Mouse (Mus musculus) liver, embryonic 11.5 days (tissue): Measurements from ENCODE around the gene Ensa. TPM values are rescaled to one million over a fixed set of nuclear protein-coding genes. Genes with fewer than 3 reads are reported as not detected.

Experiments
- ATAC-seq: fragments of 200-750 bp; cut with Nextera tagmentation; replicated peaks from 2 replicates; pipeline ENCODE4 v1.8.0; 2017; ENCODE audit warnings: moderate number of reproducible peaks, mild to moderate bottlenecking, moderate TSS enrichment, moderate library complexity; ENCODE audit not compliant: low FRiP score
- DNase-seq: peaks from one replicate; pipeline ENCODE4 v3.0.0-alpha.2; 2017; ENCODE audit warnings: low spot score
- H3K27ac ChIP-seq: fragments of 300-500 bp; sonication (generic); 2 replicates; pipeline ENCODE4 v1.5.1; 2014; ENCODE audit warnings: mild to moderate bottlenecking, low read depth, low read length, control low read depth
- H3K27me3 ChIP-seq: fragments of 300-500 bp; sonication (generic); replicated peaks from 2 replicates; pipeline ENCODE4 v1.6.1; 2014; ENCODE audit warnings: low read length, mixed read lengths; ENCODE audit not compliant: control insufficient read depth, insufficient read depth
- H3K36me3 ChIP-seq: fragments of 300-500 bp; sonication (generic); 2 replicates; pipeline ENCODE4 v1.6.1; 2014; ENCODE audit warnings: mild to moderate bottlenecking, low read length, moderate library complexity, mixed read lengths; ENCODE audit not compliant: control insufficient read depth, insufficient read depth
- H3K4me1 ChIP-seq: fragments of 300-500 bp; sonication (generic); replicated peaks from 2 replicates; pipeline ENCODE4 v1.6.1; 2014; ENCODE audit warnings: low read length, mixed read lengths; ENCODE audit not compliant: control insufficient read depth, insufficient read depth
- H3K4me2 ChIP-seq: fragments of 300-500 bp; sonication (generic); 2 replicates; pipeline ENCODE4 v1.6.1; 2014; ENCODE audit warnings: mild to moderate bottlenecking, control low read depth, moderate library complexity
- H3K4me3 ChIP-seq: fragments of 300-500 bp; sonication (generic); 2 replicates; pipeline ENCODE4 v1.5.1; 2014; ENCODE audit warnings: low read depth, low read length, control low read depth
- H3K9ac ChIP-seq: fragments of 300-500 bp; sonication (generic); 2 replicates; pipeline ENCODE4 v1.6.1; 2014; ENCODE audit warnings: low read depth, low read length, control low read depth
- H3K9me3 ChIP-seq: fragments of 300-500 bp; sonication (generic); 2 replicates; pipeline ENCODE4 v1.6.1; 2016; ENCODE audit warnings: low read length, inconsistent platforms, mixed read lengths; ENCODE audit not compliant: control insufficient read depth
- WGBS: fragments of 180-500 bp; shearing (Covaris S2); extraction: QIAGEN DNeasy Blood & Tissue Kit; methylation state at CpG from one replicate; pipeline ENCODE4 v1.1.7; 2014; 5-methylcytosine and 5-hydroxymethylcytosine counted together
- polyA plus RNA-seq: library from polyadenylated mRNA; unstranded; fragments of >200 nt; fragmentation: Nextera tagmentation; extraction: Ambion mirVana; gene quantifications from 2 replicates; pipeline ENCODE4 v1.2.1, GENCODE M21; 2014

Ensa gene
- polyA plus RNA-seq, 1 experiment from 2014 or later = 51.3 TPM

DNA sequence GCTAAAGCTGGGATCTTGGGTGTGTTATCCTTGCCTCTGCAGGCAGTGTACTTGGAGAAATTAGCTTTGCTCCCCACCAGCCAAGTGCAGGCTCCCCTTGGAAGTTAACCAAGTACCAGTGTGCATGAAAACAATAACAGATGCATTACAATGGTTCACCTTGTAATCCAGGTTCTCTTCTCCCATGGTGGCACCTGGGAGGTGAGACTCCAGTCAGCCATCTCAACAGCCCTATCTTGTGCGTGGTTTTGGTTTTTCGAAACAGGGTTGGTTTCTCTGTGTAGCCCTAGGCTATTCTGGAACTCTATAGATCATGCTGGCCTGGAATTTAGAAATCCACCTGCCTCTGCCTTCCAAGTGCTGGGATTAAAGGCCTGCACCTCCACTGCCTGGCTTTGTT, 38.7 kb downstream of the Ensa start:
- 84% methylated on average over 2 of the region's 2 CpGs for WGBS
- no peak overlapping the region for H3K4me3 ChIP-seq
- 0 out of 2 replicates have a peak overlapping the region, but pooled peaks have one; percentile 22 for H3K27ac ChIP-seq
- H3K27me3 ChIP-seq = no peaks in the 10 kb centered on the region
- DNase-seq (no peak), ATAC-seq (no peak)
- H3K4me2 ChIP-seq = peak overlapping the region; percentile 22
- no peaks in the 10 kb centered on the region for H3K9me3 ChIP-seq
- peaks cover 78% of the 10 kb centered on the region for H3K4me1 ChIP-seq
- peaks cover 34% of the 10 kb centered on the region for H3K36me3 ChIP-seq
- H3K9ac ChIP-seq = no peak overlapping the region

- no peak overlapping the region for H3K9ac ChIP-seq
- 83% methylated on average over 3 of the region's 3 CpGs for WGBS
Observed at GRCm38 (mm10) chr3:95663969-95664608, 39.3 kb downstream of the Ensa start.

GRCm38 (mm10) chr3:95664940-95665352, 40.2 kb downstream of the Ensa start:
- Histone ChIP-seq H3K27me3 (no peaks in the 10 kb centered on the region), H3K9me3 (no peaks in the 10 kb centered on the region), H3K4me2 (peak overlapping the region; percentile 39), H3K4me1 (peaks cover 80% of the 10 kb centered on the region), H3K9ac (peak overlapping the region; percentile 13; the same call in 1 of the 2 replicates), H3K27ac (peak overlapping the region; percentile 76), H3K36me3 (peaks cover 39% of the 10 kb centered on the region), H3K4me3 (no peak overlapping the region)
- DNase-seq (no peak), ATAC-seq (0 out of 2 replicates have a peak, but pooled peaks have one; percentile 19)
- WGBS = 86% methylated on average over 4 of the region's 4 CpGs

More at GRCm38 (mm10) chr3:95663969-95664608, 39.3 kb downstream of the Ensa start:
- ATAC-seq (no peak), DNase-seq (no peak)
- peaks cover 36% of the 10 kb centered on the region for H3K36me3 ChIP-seq
- H3K4me1 ChIP-seq = peaks cover 80% of the 10 kb centered on the region
- no peaks in the 10 kb centered on the region for H3K9me3 ChIP-seq
- peak overlapping the region; percentile 22; the same call in 1 of the 2 replicates for H3K27ac ChIP-seq
- no peak overlapping the region for H3K4me3 ChIP-seq
- peak overlapping the region; percentile 22 for H3K4me2 ChIP-seq
- H3K27me3 ChIP-seq = no peaks in the 10 kb centered on the region

GRCm38 (mm10) chr3:95666124-95666844, 41.5 kb downstream of the Ensa start:
- H3K36me3 ChIP-seq = peaks cover 30% of the 10 kb centered on the region
- H3K27ac ChIP-seq = peak overlapping the region; percentile 76
- 0 out of 2 replicates have a peak overlapping the region, but pooled peaks have one; percentile 34 for H3K9ac ChIP-seq
- peaks cover 71% of the 10 kb centered on the region for H3K4me1 ChIP-seq
- H3K9me3 ChIP-seq = no peaks in the 10 kb centered on the region
- no peak overlapping the region for H3K4me3 ChIP-seq
- ATAC-seq = peak; percentile 76
- peak; percentile 76 for DNase-seq
- peak overlapping the region; percentile 41 for H3K4me2 ChIP-seq
- H3K27me3 ChIP-seq = no peaks in the 10 kb centered on the region
- WGBS = 33% methylated on average over 6 of the region's 6 CpGs

GRCm38 (mm10) chr3:95667521-95667920, 42.7 kb downstream of the Ensa start:
- WGBS = 50% methylated on average over 4 of the region's 4 CpGs
- peak overlapping the region; percentile 59 for H3K27ac ChIP-seq
- peaks cover 68% of the 10 kb centered on the region for H3K4me1 ChIP-seq
- H3K36me3 ChIP-seq = peaks cover 27% of the 10 kb centered on the region
- H3K9me3 ChIP-seq = no peaks in the 10 kb centered on the region
- no peak overlapping the region for H3K4me3 ChIP-seq
- no peaks in the 10 kb centered on the region for H3K27me3 ChIP-seq
- peak overlapping the region; percentile 4 for H3K4me2 ChIP-seq
- H3K9ac ChIP-seq = peak overlapping the region; percentile 26; the same call in 1 of the 2 replicates
- ATAC-seq (no peak), DNase-seq (no peak)

GRCm38 (mm10) chr3:95668026-95668425, 43.2 kb downstream of the Ensa start:
- Histone ChIP-seq H3K36me3 (peaks cover 24% of the 10 kb centered on the region), H3K4me2 (peak overlapping the region; percentile 4)

DNA sequence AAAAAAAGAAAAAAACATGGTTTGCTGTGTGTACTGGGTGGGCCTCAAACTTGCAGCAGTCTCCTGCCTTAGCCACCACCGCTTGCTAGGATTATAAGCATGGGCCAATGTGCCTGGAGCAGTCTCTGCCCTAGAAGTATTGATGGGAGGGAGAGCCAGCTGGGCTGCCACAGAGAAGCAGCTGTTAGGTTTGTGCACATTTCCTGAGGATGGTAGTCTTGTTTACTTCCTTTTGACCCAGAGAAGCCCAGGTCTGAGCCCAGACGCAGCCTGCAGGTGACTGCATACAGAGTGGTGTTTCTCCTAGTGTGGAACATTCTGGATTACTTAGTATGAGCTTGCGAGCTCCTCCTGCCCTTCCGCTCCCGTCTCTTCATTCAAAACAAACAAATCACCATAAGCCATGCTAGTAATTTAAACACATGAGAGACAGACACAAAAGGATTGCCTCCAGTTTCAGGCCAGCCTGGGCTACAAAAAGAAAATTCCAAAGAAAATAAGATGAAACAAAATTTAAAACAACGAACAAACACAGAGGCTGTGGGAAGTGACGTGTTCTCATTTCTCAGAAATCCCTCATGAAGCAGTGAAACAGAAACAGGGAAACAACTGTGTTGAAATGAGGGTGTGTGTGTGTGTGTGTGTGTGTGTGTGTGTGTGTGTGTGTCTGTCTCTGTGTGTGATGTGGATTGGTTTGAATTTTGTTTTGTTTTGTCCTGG, 44.0 kb downstream of the Ensa start:
- H3K4me1 ChIP-seq = peaks cover 69% of the 10 kb centered on the region
- H3K27me3 ChIP-seq = no peaks in the 10 kb centered on the region
- DNase-seq (no peak), ATAC-seq (no peak)
- H3K4me3 ChIP-seq = no peak overlapping the region
- H3K4me2 ChIP-seq = no peak overlapping the region; the same call in 1 of the 2 replicates
- peak overlapping the region; percentile 3 for H3K27ac ChIP-seq
- WGBS = 78% methylated on average over 7 of the region's 7 CpGs
- no peaks in the 10 kb centered on the region for H3K9me3 ChIP-seq
- H3K36me3 ChIP-seq = peaks cover 19% of the 10 kb centered on the region
- no peak overlapping the region for H3K9ac ChIP-seq

More at GRCm38 (mm10) chr3:95668026-95668425, 43.2 kb downstream of the Ensa start:
- H3K9me3 ChIP-seq = no peaks in the 10 kb centered on the region
- peak overlapping the region; percentile 59 for H3K27ac ChIP-seq
- no peak for DNase-seq
- 43% methylated on average over 7 of the region's 7 CpGs for WGBS
- peaks cover 68% of the 10 kb centered on the region for H3K4me1 ChIP-seq
- no peak for ATAC-seq
- H3K4me3 ChIP-seq = no peak overlapping the region
- H3K9ac ChIP-seq = no peak overlapping the region; the same call in 1 of the 2 replicates
- no peaks in the 10 kb centered on the region for H3K27me3 ChIP-seq

GRCm38 (mm10) chr3:95669309-95669665, 44.5 kb downstream of the Ensa start:
- no peaks in the 10 kb centered on the region for H3K27me3 ChIP-seq
- H3K36me3 ChIP-seq = peaks cover 16% of the 10 kb centered on the region
- H3K4me3 ChIP-seq = no peak overlapping the region
- H3K27ac ChIP-seq = no peak overlapping the region
- no peaks in the 10 kb centered on the region for H3K9me3 ChIP-seq
- no peak overlapping the region for H3K4me2 ChIP-seq
- ATAC-seq = no peak
- H3K9ac ChIP-seq = no peak overlapping the region
- WGBS = 96% methylated on average over 3 of the region's 3 CpGs
- no peak for DNase-seq
- peaks cover 69% of the 10 kb centered on the region for H3K4me1 ChIP-seq
